ENCODE assay signal across 9 mouse cellular contexts in genomic region chr3:103801631-103802531, GRCm38 (mm10). TPM values are rescaled to one million over a fixed set of nuclear protein-coding genes. Genes with fewer than 3 reads are reported as not detected.
A peak's percentile ranks its signal among the peaks of the same experiment; 100 is the strongest.
DNase-seq lines count a peak whose midpoint lies in the region; ATAC-seq and TF ChIP-seq lines count a peak whose summit lies in the region.
"Had no signal": no experiment of that assay in that cellular context is flagged by ENCODE, and none has a peak within 500 bp of the region (broad histone marks: within the 10 kb centered on the region; RNA-seq: fewer than 3 reads in every experiment).

No protein-coding gene starts in this region.

- H3K4me1 ChIP-seq in MEL (ENCODE audit: control insufficient read depth in 1 of 2, insufficient read depth in 2 of 2, low read length in 2 of 2) = peaks cover 28 to 41% of the 10 kb centered on the region in 2 experiments
- H3K4me1 ChIP-seq in hindbrain, embryonic 13.5 days (replicated peaks) = no peaks in the 10 kb centered on the region
- peaks cover 10% of the 10 kb centered on the region for H3K4me1 ChIP-seq in lung, embryonic 16.5 days (replicated peaks; ENCODE audit: control insufficient read depth, insufficient read depth, low read length)
- peaks cover 22% of the 10 kb centered on the region; the same call in 1 of the 2 replicates for H3K4me1 ChIP-seq in spleen, adult 2 months (ENCODE audit: control insufficient read depth, insufficient read depth, insufficient read length)
- no peaks in the 10 kb centered on the region for H3K4me1 ChIP-seq in midbrain, embryonic 15.5 days

- TF ChIP-seq RAD21 in MEL (IDR thresholded peaks at IDR 0.05; ENCODE audit: low read depth, low read length) = no peak

- H3K27ac ChIP-seq in MEL (ENCODE audit: control insufficient read depth, low read depth, low read length) = peak overlapping the region; percentile 91
- 0 out of 2 replicates have a peak overlapping the region, but pooled peaks have one; percentile 20 for H3K27ac ChIP-seq in hindbrain, embryonic 13.5 days
- H3K27ac ChIP-seq in lung, embryonic 16.5 days (ENCODE audit: low read length) = peak overlapping the region; percentile 65
- H3K27ac ChIP-seq in spleen, adult 2 months (ENCODE audit: insufficient read depth, low read length) = peak overlapping the region; percentile 92
- H3K27ac ChIP-seq in midbrain, embryonic 15.5 days = no peak overlapping the region

- peak in 1 of 2 experiments; percentile 44; a peak in 2 of 4 replicates for TF ChIP-seq POLR2A in MEL (IDR thresholded peaks at IDR 0.05; ENCODE audit: control insufficient read depth in 1 of 2, insufficient read depth in 1 of 2, low read depth in 1 of 2, low read length in 2 of 2, poor library complexity in 1 of 2)
- no peak for TF ChIP-seq POLR2A in spleen, adult 2 months (IDR thresholded peaks at IDR 0.05; ENCODE audit: low read depth, low read length)

- H3K4me3 ChIP-seq in MEL (ENCODE audit: control insufficient read depth in 1 of 2, insufficient read depth in 1 of 2, low read depth in 2 of 2, low read length in 2 of 2) = peak overlapping the region; percentile 21 to 24; a peak in 3 of 4 replicates
- no peak overlapping the region for H3K4me3 ChIP-seq in hindbrain, embryonic 13.5 days
- H3K4me3 ChIP-seq in lung, embryonic 16.5 days (ENCODE audit: low read length) = no peak overlapping the region
- H3K4me3 ChIP-seq in spleen, adult 2 months (ENCODE audit: extremely low read depth, insufficient read depth, insufficient read length) = no peak overlapping the region; the same call in 1 of the 2 replicates
- H3K4me3 ChIP-seq in midbrain, embryonic 15.5 days = no peak overlapping the region

- no peak for ATAC-seq in hindbrain, embryonic 13.5 days (ENCODE audit: low FRiP score)
- ATAC-seq in lung, embryonic 16.5 days (ENCODE audit: low read depth) = peak; percentile 98
- ATAC-seq in midbrain, embryonic 15.5 days (replicated peaks) = no peak

- H3K4me2 ChIP-seq in hindbrain, embryonic 13.5 days = no peak overlapping the region
- H3K4me2 ChIP-seq in lung, embryonic 16.5 days (ENCODE audit: low read depth, low read length) = peak overlapping the region; percentile 3
- no peak overlapping the region for H3K4me2 ChIP-seq in midbrain, embryonic 15.5 days

- H3K9ac ChIP-seq in MEL (ENCODE audit: control insufficient read depth, low read depth, low read length, poor library complexity, severe bottlenecking) = peak overlapping the region; percentile 44
- no peak overlapping the region for H3K9ac ChIP-seq in hindbrain, embryonic 13.5 days
- no peak overlapping the region for H3K9ac ChIP-seq in lung, embryonic 16.5 days (ENCODE audit: low read length)
- no peak overlapping the region for H3K9ac ChIP-seq in midbrain, embryonic 15.5 days

- TF ChIP-seq CTCF in MEL (IDR thresholded peaks at IDR 0.05 in 2 of 3, conservative IDR thresholded peaks at IDR 0.05 in 1 of 3; ENCODE audit: control insufficient read depth in 1 of 3, insufficient read depth in 1 of 3, low read depth in 2 of 3, low read length in 3 of 3, poor library complexity in 1 of 3, severe bottlenecking in 1 of 3) = no peak
- no peak for TF ChIP-seq CTCF in spleen, adult 2 months (IDR thresholded peaks at IDR 0.05; ENCODE audit: extremely low read depth, insufficient read depth, insufficient read length, insufficient replicate concordance)

- no peaks in the 10 kb centered on the region for H3K27me3 ChIP-seq in MEL (ENCODE audit: control insufficient read depth in 1 of 2, insufficient read depth in 2 of 2, low read length in 2 of 2)
- peaks cover under 1% of the 10 kb centered on the region; the same call in 1 of the 2 replicates for H3K27me3 ChIP-seq in hindbrain, embryonic 13.5 days
- no peaks in the 10 kb centered on the region for H3K27me3 ChIP-seq in lung, embryonic 16.5 days (ENCODE audit: control insufficient read depth, insufficient read depth, low read depth, low read length)
- no peaks in the 10 kb centered on the region for H3K27me3 ChIP-seq in spleen, adult 2 months (ENCODE audit: control insufficient read depth, insufficient read depth, low read length)
- no peaks in the 10 kb centered on the region for H3K27me3 ChIP-seq in midbrain, embryonic 15.5 days (replicated peaks)

- peak; percentile 89 for DNase-seq in MEL (ENCODE audit: low read depth, low spot score)
- DNase-seq in brain, adult 2 months (ENCODE audit: low read depth, low spot score) = peak; percentile 94
- peak; percentile 12 to 53 for DNase-seq in frontal cortex, postnatal 14 days (ENCODE audit: low spot score in 2 of 2)
- peak; percentile 50 to 53 for DNase-seq in layer of hippocampus, postnatal 10 days (ENCODE audit: low spot score in 2 of 2)
- DNase-seq in spleen, adult 2 months (ENCODE audit: low read depth in 1 of 2, low spot score in 2 of 2) = peak in 1 of 2 experiments; percentile 42

- 83% methylated on average over 10 of the region's 10 CpGs for WGBS in hindbrain, embryonic 13.5 days
- WGBS in lung, embryonic 16.5 days = 30% methylated on average over 10 of the region's 10 CpGs
- under 1% methylated on average over 10 of the region's 10 CpGs for WGBS in spleen, adult 2 months
- WGBS in midbrain, embryonic 15.5 days = 79% methylated on average over 10 of the region's 10 CpGs

- no peaks in the 10 kb centered on the region for H3K9me3 ChIP-seq in MEL (replicated peaks; ENCODE audit: insufficient read depth, low read length)
- H3K9me3 ChIP-seq in hindbrain, embryonic 13.5 days = no peaks in the 10 kb centered on the region
- H3K9me3 ChIP-seq in lung, embryonic 16.5 days (ENCODE audit: control insufficient read depth, low read length) = no peaks in the 10 kb centered on the region
- no peaks in the 10 kb centered on the region for H3K9me3 ChIP-seq in midbrain, embryonic 15.5 days

- H3K79me2 ChIP-seq in MEL (ENCODE audit: control insufficient read depth, insufficient read depth, low read length, poor library complexity) = 0 out of 2 replicates have a peak, but pooled peaks cover 1% of the 10 kb centered on the region

- peaks cover 0 to 46% of the 10 kb centered on the region in 2 experiments for H3K36me3 ChIP-seq in MEL (ENCODE audit: control insufficient read depth in 1 of 2, insufficient read depth in 2 of 2, low read length in 2 of 2)
- peaks cover 45% of the 10 kb centered on the region for H3K36me3 ChIP-seq in hindbrain, embryonic 13.5 days
- H3K36me3 ChIP-seq in lung, embryonic 16.5 days (ENCODE audit: control insufficient read depth, insufficient read depth, low read length) = peaks cover 10% of the 10 kb centered on the region
- peaks cover 16% of the 10 kb centered on the region for H3K36me3 ChIP-seq in spleen, adult 2 months (ENCODE audit: control insufficient read depth, insufficient read depth, low read length)
- peaks cover 17% of the 10 kb centered on the region for H3K36me3 ChIP-seq in midbrain, embryonic 15.5 days (replicated peaks)

- peak; percentile 52 to 56; a peak in 3 of 4 replicates for TF ChIP-seq EP300 in MEL (IDR thresholded peaks at IDR 0.05; ENCODE audit: low read depth in 1 of 2, low read length in 2 of 2)

RNA-seq across cellular contexts. Expression of gene Dclre1b, which starts 7.4 kb away (rescaled TPM):
- total RNA-seq in MEL (2012; rRNA removed) = 9.8 and 11.2 TPM in 2 replicates
- 10 to 100 TPM in 1 of 2 experiments, not detected in 1; 25.3 TPM for polyA plus RNA-seq in MEL (2012; ENCODE audit: insufficient read depth in 1 of 2, insufficient read length in 2 of 2, low read depth in 1 of 2, low replicate concordance in 2 of 2, missing spikeins in 1 of 2)
- polyA plus RNA-seq in hindbrain, embryonic 13.5 days (2015; fragmentation: Nextera tagmentation; extraction: Ambion mirVana) = 22.2 and 23.4 TPM in 2 replicates
- total RNA-seq in layer of hippocampus, postnatal 10 days (2021) = 1 to 10 TPM; 8.4 to 8.7 TPM
- polyA plus RNA-seq in lung, embryonic 16.5 days (2015; fragmentation: Nextera tagmentation; extraction: Ambion mirVana) = 23.4 and 26.3 TPM in 2 replicates
- polyA plus RNA-seq in spleen, adult 2 months (2012; rRNA removed) = 16.2 and 18.8 TPM in 2 replicates
- polyA plus RNA-seq in midbrain, embryonic 15.5 days (2015; fragmentation: Nextera tagmentation; extraction: Ambion mirVana) = 20.4 and 24.1 TPM in 2 replicates

RNA-seq across cellular contexts. Expression of gene Ap4b1, which starts 7.4 kb away (rescaled TPM):
- total RNA-seq in MEL (2012; rRNA removed) = 14.2 and 15.1 TPM in 2 replicates
- polyA plus RNA-seq in MEL (2012; ENCODE audit: insufficient read depth in 1 of 2, insufficient read length in 2 of 2, low read depth in 1 of 2, low replicate concordance in 2 of 2, missing spikeins in 1 of 2) = 10 to 100 TPM in 1 of 2 experiments, not detected in 1; 20.2 TPM
- 22.9 and 25.1 TPM in 2 replicates for polyA plus RNA-seq in hindbrain, embryonic 13.5 days (2015; fragmentation: Nextera tagmentation; extraction: Ambion mirVana)
- 10 to 100 TPM; 13.3 to 14.5 TPM for total RNA-seq in layer of hippocampus, postnatal 10 days (2021)
- 21.0 and 21.8 TPM in 2 replicates for polyA plus RNA-seq in lung, embryonic 16.5 days (2015; fragmentation: Nextera tagmentation; extraction: Ambion mirVana)
- polyA plus RNA-seq in spleen, adult 2 months (2012; rRNA removed) = 14.5 and 14.7 TPM in 2 replicates
- polyA plus RNA-seq in midbrain, embryonic 15.5 days (2015; fragmentation: Nextera tagmentation; extraction: Ambion mirVana) = 24.4 and 24.5 TPM in 2 replicates

RNA-seq across cellular contexts. Expression of gene Gm43064, which starts 7.5 kb away (rescaled TPM):
- total RNA-seq in MEL (2012; rRNA removed) = 0.50 TPM in 1 of 2 replicates, not detected in the other
- under 1 TPM in 1 of 2 experiments, not detected in 1; 0.14 TPM for polyA plus RNA-seq in MEL (2012; ENCODE audit: insufficient read depth in 1 of 2, insufficient read length in 2 of 2, low read depth in 1 of 2, low replicate concordance in 2 of 2, missing spikeins in 1 of 2)
- polyA plus RNA-seq in hindbrain, embryonic 13.5 days (2015; fragmentation: Nextera tagmentation; extraction: Ambion mirVana) = 0.53 TPM in 1 of 2 replicates, not detected in the other
- under 1 TPM in 1 of 2 experiments, not detected in 1; 0.18 TPM for total RNA-seq in layer of hippocampus, postnatal 10 days (2021)
- 0.15 and 0.52 TPM in 2 replicates for polyA plus RNA-seq in lung, embryonic 16.5 days (2015; fragmentation: Nextera tagmentation; extraction: Ambion mirVana)
- 0.40 and 0.66 TPM in 2 replicates for polyA plus RNA-seq in spleen, adult 2 months (2012; rRNA removed)
- 0.35 and 0.47 TPM in 2 replicates for polyA plus RNA-seq in midbrain, embryonic 15.5 days (2015; fragmentation: Nextera tagmentation; extraction: Ambion mirVana)
- polyA plus RNA-seq: embryonic facial prominence, embryonic 11.5 days had no signal

RNA-seq across cellular contexts. Expression of gene Hipk1, which starts 10.5 kb away (rescaled TPM):
- 16.7 and 17.8 TPM in 2 replicates for total RNA-seq in MEL (2012; rRNA removed)
- polyA plus RNA-seq in MEL (2012; ENCODE audit: insufficient read depth in 1 of 2, insufficient read length in 2 of 2, low read depth in 1 of 2, low replicate concordance in 2 of 2, missing spikeins in 1 of 2) = 10 to 100 TPM in 1 of 2 experiments, not detected in 1; 28.7 TPM
- 11.8 and 13.3 TPM in 2 replicates for polyA plus RNA-seq in hindbrain, embryonic 13.5 days (2015; fragmentation: Nextera tagmentation; extraction: Ambion mirVana)
- total RNA-seq in layer of hippocampus, postnatal 10 days (2021) = 10 to 100 TPM; 68.1 to 77.3 TPM
- 12.2 and 12.3 TPM in 2 replicates for polyA plus RNA-seq in lung, embryonic 16.5 days (2015; fragmentation: Nextera tagmentation; extraction: Ambion mirVana)
- polyA plus RNA-seq in spleen, adult 2 months (2012; rRNA removed) = 72.4 and 84.4 TPM in 2 replicates
- 13.0 and 13.2 TPM in 2 replicates for polyA plus RNA-seq in midbrain, embryonic 15.5 days (2015; fragmentation: Nextera tagmentation; extraction: Ambion mirVana)

RNA-seq across cellular contexts. Expression of gene Bcl2l15, which starts 30.5 kb away (rescaled TPM):
- not detected in 2 replicates for total RNA-seq in MEL (2012; rRNA removed)
- polyA plus RNA-seq in MEL (2012; ENCODE audit: insufficient read depth in 1 of 2, insufficient read length in 2 of 2, low read depth in 1 of 2, low replicate concordance in 2 of 2, missing spikeins in 1 of 2) = under 1 TPM in 1 of 2 experiments, not detected in 1; 0.11 TPM
- polyA plus RNA-seq in hindbrain, embryonic 13.5 days (2015; fragmentation: Nextera tagmentation; extraction: Ambion mirVana) = 0.17 and 0.41 TPM in 2 replicates
- under 1 TPM; 0.64 to 0.80 TPM for total RNA-seq in layer of hippocampus, postnatal 10 days (2021)
- 0.45 TPM in 1 of 2 replicates, not detected in the other for polyA plus RNA-seq in lung, embryonic 16.5 days (2015; fragmentation: Nextera tagmentation; extraction: Ambion mirVana)
- polyA plus RNA-seq in spleen, adult 2 months (2012; rRNA removed) = 0.13 and 0.18 TPM in 2 replicates
- polyA plus RNA-seq in midbrain, embryonic 15.5 days (2015; fragmentation: Nextera tagmentation; extraction: Ambion mirVana) = 0.18 and 0.32 TPM in 2 replicates
- polyA plus RNA-seq: embryonic facial prominence, embryonic 11.5 days had no signal

Comparison
In these comparisons a context has a peak if more than half of its experiments do, and no peak if none do; other contexts are left out.
1. H3K4me3 ChIP-seq: peak in MEL (2 of 2); none in hindbrain, embryonic 13.5 days (single experiment), lung, embryonic 16.5 days (single experiment), spleen, adult 2 months (single experiment) and midbrain, embryonic 15.5 days (single experiment).